Mouse (Mus musculus) midbrain, postnatal 0 days (tissue): ENCODE measurements at regions not wholly inside any gene's neighbourhood (a gene's known extent, or its start where the extent isn't known, plus 50 kb on each side); places are given as distances from the start of the nearest gene placed in this dataset.

ENCODE experiments used
- ATAC-seq: fragments of 200-750 bp; cut with Nextera tagmentation; 2 replicates; pipeline ENCODE4 v1.8.0; 2017; ENCODE audit warnings: moderate number of reproducible peaks, mild to moderate bottlenecking, moderate TSS enrichment, moderate library complexity; ENCODE audit not compliant: low FRiP score
- DNase-seq: peaks from one replicate; pipeline ENCODE4 v3.0.0-alpha.2; 2015; ENCODE audit warnings: low spot score
- H3K27ac ChIP-seq: fragments of 300-500 bp; sonication (generic); 2 replicates; pipeline ENCODE4 v1.5.1; 2014; ENCODE audit warnings: low read depth, mild to moderate bottlenecking, low read length, mixed read lengths
- H3K27me3 ChIP-seq: fragments of 300-500 bp; sonication (generic); 2 replicates; pipeline ENCODE4 v1.6.1; 2014; ENCODE audit warnings: low read length, control low read depth, mixed read lengths; ENCODE audit not compliant: insufficient read depth
- H3K36me3 ChIP-seq: fragments of 300-500 bp; sonication (generic); 2 replicates; pipeline ENCODE4 v1.6.1; 2014; ENCODE audit warnings: low read length, control low read depth, mixed read lengths; ENCODE audit not compliant: insufficient read depth
- H3K4me1 ChIP-seq: fragments of 300-500 bp; sonication (generic); 2 replicates; pipeline ENCODE4 v1.6.1; 2014; ENCODE audit warnings: mild to moderate bottlenecking, control low read depth, antibody characterized with exemption, low read length, mixed read lengths; ENCODE audit not compliant: insufficient read depth
- H3K4me2 ChIP-seq: fragments of 300-500 bp; sonication (generic); 2 replicates; pipeline ENCODE4 v1.6.1; 2014; ENCODE audit warnings: low read depth, mild to moderate bottlenecking, low read length, mixed read lengths; ENCODE audit not compliant: poor library complexity, severe bottlenecking
- H3K4me3 ChIP-seq: fragments of 300-500 bp; sonication (generic); 2 replicates; pipeline ENCODE4 v1.5.1; 2014; ENCODE audit warnings: low read depth, mild to moderate bottlenecking, low read length, moderate library complexity
- H3K9ac ChIP-seq: fragments of 300-500 bp; sonication (generic); replicated peaks from 2 replicates; pipeline ENCODE4 v1.6.1; 2014; ENCODE audit warnings: mild to moderate bottlenecking, low read length, moderate library complexity, mixed read lengths; ENCODE audit not compliant: poor library complexity, severe bottlenecking
- H3K9me3 ChIP-seq: fragments of 300-500 bp; sonication (generic); 2 replicates; pipeline ENCODE4 v1.6.1; 2016; ENCODE audit warnings: low read length, control low read depth
- CTCF ChIP-seq: IDR thresholded peaks from 2 replicates; pipeline ENCODE4 v1.5.1; 2016; ENCODE audit warnings: antibody characterized with exemption, mild to moderate bottlenecking
- WGBS: fragments of 180-500 bp; shearing (Covaris S2); extraction: QIAGEN DNeasy Blood & Tissue Kit; methylation state at CpG from one replicate; pipeline ENCODE4 v1.1.7; 2014; 5-methylcytosine and 5-hydroxymethylcytosine counted together

- H3K4me1 ChIP-seq, result no peaks in the 10 kb centered on the region
- H3K9ac ChIP-seq, result no peak overlapping the region
- H3K4me3 ChIP-seq, result no peak overlapping the region
- H3K9me3 ChIP-seq, result no peaks in the 10 kb centered on the region
- ATAC-seq (no peak), DNase-seq (no peak)
- 70% methylated on average over 5 of the region's 5 CpGs for WGBS
- H3K27me3 ChIP-seq, result no peaks in the 10 kb centered on the region
- H3K27ac ChIP-seq, result no peak overlapping the region
- TF ChIP-seq CTCF, result no peak
- H3K36me3 ChIP-seq, result no peaks in the 10 kb centered on the region
- no peak overlapping the region for H3K4me2 ChIP-seq
Observed at GRCm38 (mm10) chr1:71913221-71913620, 260.2 kb upstream of the Fn1 start.

DNA sequence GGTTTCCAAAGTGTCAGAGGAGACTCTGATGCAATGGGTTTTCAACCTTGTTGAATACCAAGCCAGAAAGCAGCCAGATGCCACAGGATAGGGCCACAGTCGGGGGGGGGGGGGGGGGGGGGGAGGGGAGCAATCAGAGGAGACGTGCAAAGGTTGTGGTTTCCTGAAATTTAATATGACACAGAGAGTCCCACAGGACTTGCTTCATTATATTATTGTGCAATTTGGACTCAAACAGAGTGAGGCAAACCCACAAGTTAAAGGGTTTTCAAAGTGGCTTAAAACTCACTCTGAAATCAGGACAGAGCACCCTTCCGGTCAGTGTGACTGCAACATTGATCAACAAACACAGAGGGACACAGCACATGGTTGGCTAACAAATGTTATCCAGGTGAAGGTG, 259.4 kb upstream of the Fn1 start:
- no peaks in the 10 kb centered on the region for H3K27me3 ChIP-seq
- no peaks in the 10 kb centered on the region for H3K4me1 ChIP-seq
- ATAC-seq, result no peak
- no peaks in the 10 kb centered on the region for H3K9me3 ChIP-seq
- 30% methylated on average over 3 of the region's 3 CpGs for WGBS
- no peak overlapping the region for H3K9ac ChIP-seq
- no peak overlapping the region for H3K4me2 ChIP-seq
- no peaks in the 10 kb centered on the region for H3K36me3 ChIP-seq
- H3K27ac ChIP-seq, result no peak overlapping the region
- no peak for TF ChIP-seq CTCF
- no peak overlapping the region for H3K4me3 ChIP-seq
- DNase-seq, result no peak

DNA sequence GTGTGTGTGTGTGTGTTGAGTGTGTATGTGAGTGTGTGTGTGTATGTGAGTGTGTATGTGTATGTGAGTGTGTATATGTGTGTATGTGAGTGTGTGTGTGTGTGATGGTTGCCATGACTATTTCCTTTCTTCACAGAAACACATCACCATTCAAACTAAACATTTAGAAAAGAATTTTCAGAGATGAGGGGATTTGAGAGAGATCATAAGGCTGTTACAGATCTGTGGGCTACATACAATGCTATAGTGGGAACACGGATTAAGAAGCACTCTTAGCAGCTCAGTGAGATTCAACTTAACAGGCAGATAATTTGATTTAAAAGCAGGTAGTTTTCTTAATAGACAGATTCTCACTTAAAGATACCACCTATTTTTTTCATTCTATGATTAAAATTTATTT, 257.1 kb upstream of the Fn1 start:
- Histone ChIP-seq H3K9me3 (no peaks in the 10 kb centered on the region), H3K4me3 (no peak overlapping the region), H3K4me1 (no peaks in the 10 kb centered on the region), H3K9ac (no peak overlapping the region), H3K4me2 (no peak overlapping the region), H3K27ac (no peak overlapping the region), H3K36me3 (no peaks in the 10 kb centered on the region), H3K27me3 (no peaks in the 10 kb centered on the region)
- ATAC-seq (no peak), DNase-seq (no peak)
- WGBS, result 70% methylated on average over 1 of the region's 1 CpGs
- no peak for TF ChIP-seq CTCF

DNA sequence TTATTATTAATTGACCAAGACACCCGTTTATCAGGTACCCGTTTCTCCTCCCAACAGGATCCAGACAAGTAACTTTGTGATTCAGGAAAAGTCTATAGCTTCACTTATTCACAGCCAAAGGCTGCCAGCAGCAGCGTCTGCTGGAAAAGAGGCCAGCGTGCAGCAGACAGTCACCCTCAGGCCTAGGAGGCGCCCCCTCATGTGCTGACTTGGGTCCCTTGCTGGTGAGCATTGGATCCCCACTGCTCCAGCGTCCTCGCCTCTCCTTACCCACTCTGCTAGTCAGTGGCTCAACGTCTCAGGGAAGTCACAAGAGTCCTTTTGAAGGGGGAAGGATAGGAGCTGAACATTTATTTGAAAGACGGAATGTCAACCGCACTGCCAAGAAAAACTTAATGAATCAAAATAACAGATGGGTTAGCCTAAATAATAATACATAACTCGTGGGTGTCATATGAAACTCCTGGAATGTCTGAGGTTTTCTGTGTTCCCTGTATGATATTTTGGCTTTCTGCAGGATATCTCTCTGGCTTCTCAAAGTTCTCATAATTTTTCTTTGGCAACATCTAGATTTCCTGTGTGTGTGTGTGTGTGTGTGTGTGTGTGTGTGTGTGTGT, 256.6 kb upstream of the Fn1 start:
- no peaks in the 10 kb centered on the region for H3K9me3 ChIP-seq
- ATAC-seq (no peak), DNase-seq (no peak)
- WGBS, result 80% methylated on average over 11 of the region's 11 CpGs
- no peak overlapping the region for H3K4me2 ChIP-seq
- H3K4me1 ChIP-seq, result no peaks in the 10 kb centered on the region
- H3K9ac ChIP-seq, result no peak overlapping the region
- no peak for TF ChIP-seq CTCF
- no peaks in the 10 kb centered on the region for H3K36me3 ChIP-seq
- H3K27ac ChIP-seq, result no peak overlapping the region
- no peaks in the 10 kb centered on the region for H3K27me3 ChIP-seq
- no peak overlapping the region for H3K4me3 ChIP-seq

- no peak for ATAC-seq
- no peak for TF ChIP-seq CTCF
- 87% methylated on average over 4 of the region's 4 CpGs for WGBS
Observed at GRCm38 (mm10) chr1:71904376-71904948, 251.5 kb upstream of the Fn1 start.

GRCm38 (mm10) chr1:71900106-71901074, 247.4 kb upstream of the Fn1 start:
- H3K4me1 ChIP-seq, result 0 out of 2 replicates have a peak, but pooled peaks cover 3% of the 10 kb centered on the region
- WGBS, result 86% methylated on average over 8 of the region's 9 CpGs
- no peak overlapping the region for H3K9ac ChIP-seq
- no peak for TF ChIP-seq CTCF
- H3K27ac ChIP-seq, result no peak overlapping the region
- ATAC-seq (no peak), DNase-seq (no peak)
- H3K36me3 ChIP-seq, result no peaks in the 10 kb centered on the region
- H3K4me2 ChIP-seq, result no peak overlapping the region
- no peaks in the 10 kb centered on the region for H3K27me3 ChIP-seq
- no peaks in the 10 kb centered on the region for H3K9me3 ChIP-seq
- no peak overlapping the region for H3K4me3 ChIP-seq

More at GRCm38 (mm10) chr1:71904376-71904948, 251.5 kb upstream of the Fn1 start:
- H3K4me3 ChIP-seq, result no peak overlapping the region
- no peak overlapping the region for H3K9ac ChIP-seq
- no peak overlapping the region for H3K4me2 ChIP-seq
- DNase-seq, result no peak
- no peaks in the 10 kb centered on the region for H3K27me3 ChIP-seq
- no peaks in the 10 kb centered on the region for H3K9me3 ChIP-seq
- no peak overlapping the region for H3K27ac ChIP-seq
- H3K4me1 ChIP-seq, result no peaks in the 10 kb centered on the region
- no peaks in the 10 kb centered on the region for H3K36me3 ChIP-seq
